Mouse (Mus musculus): Measurements from ENCODE around the gene Phgr1. TPM values are rescaled to one million over a fixed set of nuclear protein-coding genes. Genes with fewer than 3 reads are reported as not detected.

Gene Phgr1
- total RNA-seq, 2 experiments from 2014 or later = not detected

DNA sequence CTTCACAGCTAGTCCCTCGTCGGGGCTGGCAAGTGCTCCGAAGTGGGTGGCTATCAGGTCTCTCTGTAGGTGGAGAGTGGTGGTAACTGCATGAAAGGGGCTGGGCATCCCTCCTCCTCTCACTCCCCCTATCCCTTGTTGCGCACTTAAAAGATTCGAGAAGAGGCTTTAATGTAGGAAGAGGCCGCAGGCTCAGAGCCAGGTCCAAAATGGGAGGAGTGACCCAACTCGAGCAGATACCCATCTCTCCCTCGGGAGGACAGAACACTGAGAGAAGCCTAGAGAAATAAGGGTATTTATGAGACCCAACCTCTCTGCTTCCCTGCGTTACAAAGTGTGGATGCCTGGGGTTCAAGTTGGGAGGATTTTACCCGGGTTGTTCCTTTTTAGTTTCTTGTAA, 6.5 kb downstream of the Phgr1 start:
- no peak for DNase-seq (ENCODE audit: low spot score)

DNA sequence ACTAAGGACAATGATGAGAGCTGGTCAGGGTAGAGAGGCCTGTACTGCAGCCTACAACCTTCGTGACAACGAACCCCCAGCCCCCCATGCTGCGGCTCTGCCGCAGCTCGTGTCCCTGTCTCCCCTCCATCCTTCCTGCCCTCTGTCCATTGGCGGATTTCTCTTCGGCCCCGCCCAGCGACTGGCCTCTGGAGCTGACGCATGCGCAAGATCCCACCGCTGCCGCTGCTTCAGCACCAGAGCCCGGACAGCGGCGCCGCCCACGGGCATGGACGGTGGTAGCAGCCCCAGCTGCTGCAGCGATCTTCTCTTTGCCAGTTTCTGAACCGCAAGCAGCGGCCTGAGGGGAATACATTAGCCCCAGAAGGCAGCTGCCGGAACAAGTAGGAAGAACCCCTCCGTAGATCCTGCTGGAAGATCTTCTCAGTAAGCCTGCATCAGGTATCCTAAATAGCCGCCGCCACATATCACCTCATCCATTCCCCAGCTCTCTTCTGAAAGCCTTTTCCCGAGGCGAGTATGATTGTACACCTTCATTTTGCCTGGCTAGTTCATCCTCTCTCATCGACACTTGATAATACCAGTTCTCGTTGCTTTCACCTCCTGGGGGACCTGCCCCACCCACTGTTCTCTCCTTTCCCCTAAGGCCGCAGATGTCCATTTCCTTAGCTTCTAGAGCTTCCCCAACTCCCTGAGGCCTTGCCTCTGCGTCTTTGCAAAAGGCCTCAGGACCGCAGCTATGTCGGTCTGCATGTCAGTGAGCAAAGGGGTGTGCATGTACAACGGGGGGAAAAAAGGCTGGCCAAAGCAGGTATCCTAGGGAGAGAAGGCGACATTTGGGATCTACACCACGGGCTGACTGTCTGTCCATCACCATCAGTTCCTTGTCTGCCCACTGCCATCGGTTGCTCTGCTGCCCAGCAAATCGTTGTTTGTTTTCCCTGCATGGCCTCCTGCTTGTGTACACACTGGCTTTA, 7.2 kb downstream of the Phgr1 start, which contains the start of gene Disp2:
Disp2 (plus strand) TSS at position 216 of the 977 bp plus-strand sequence.
- peak; percentile 91 for DNase-seq (ENCODE audit: low spot score)

DNA sequence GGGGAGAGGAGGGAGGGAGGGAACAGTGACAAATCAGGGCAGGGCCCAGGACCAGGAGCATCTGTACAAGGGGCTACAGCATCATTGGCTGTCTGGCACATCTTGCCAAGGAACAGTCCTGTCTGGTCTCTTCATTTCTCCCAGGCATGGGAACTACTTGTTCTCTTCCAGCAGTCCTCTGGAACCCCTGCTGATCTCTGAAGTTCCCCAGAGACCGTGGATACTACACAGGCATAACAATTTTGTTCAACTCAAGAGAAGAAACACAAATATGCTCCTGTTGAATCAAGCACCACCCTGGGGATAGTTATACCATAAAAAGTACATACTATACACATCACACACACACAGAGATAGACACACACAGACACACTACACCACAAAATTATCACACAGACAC, 8.5 kb downstream of the Phgr1 start:
- no peak for DNase-seq (ENCODE audit: low spot score)

DNA sequence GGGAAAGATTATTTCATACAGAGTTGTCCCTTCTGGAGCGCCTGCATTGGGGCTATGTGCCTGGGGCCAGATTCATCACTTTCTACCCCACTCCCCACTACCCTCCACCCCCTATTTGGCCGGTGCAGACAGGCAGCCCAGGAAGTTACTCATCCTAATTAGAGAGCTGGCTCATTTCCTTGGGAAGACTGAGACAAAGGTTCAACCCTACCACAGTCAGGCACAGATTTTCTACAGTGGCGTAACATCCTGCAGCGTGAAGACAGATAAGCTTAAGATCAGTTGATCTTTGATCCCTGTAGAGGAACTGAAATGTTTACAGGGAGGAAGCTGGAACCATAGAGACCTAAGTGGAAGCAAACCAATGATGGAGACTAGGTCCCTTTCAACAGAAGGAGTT, 9.7 kb downstream of the Phgr1 start:
- DNase-seq (ENCODE audit: low spot score) = no peak

DNA sequence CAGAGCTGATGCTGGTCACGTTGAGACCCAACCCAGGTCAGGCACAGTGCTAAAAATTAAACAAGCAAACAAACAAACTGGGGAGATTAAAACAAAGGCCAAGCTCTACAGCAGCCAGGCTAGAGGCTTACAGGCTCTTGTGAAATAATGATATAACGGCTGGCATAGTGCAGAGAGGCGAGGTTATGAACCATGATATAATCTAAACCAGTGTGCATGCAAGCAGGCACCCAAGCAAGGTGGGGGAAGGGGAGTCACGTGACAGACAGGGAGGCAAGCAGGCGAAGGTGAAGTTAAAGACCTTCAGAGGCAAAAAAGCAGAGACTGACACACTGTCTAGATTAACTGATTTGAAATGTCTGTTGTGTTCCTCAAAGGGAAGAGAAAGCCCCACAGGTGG, 10.5 kb downstream of the Phgr1 start:
- no peak for DNase-seq (ENCODE audit: low spot score)

DNA sequence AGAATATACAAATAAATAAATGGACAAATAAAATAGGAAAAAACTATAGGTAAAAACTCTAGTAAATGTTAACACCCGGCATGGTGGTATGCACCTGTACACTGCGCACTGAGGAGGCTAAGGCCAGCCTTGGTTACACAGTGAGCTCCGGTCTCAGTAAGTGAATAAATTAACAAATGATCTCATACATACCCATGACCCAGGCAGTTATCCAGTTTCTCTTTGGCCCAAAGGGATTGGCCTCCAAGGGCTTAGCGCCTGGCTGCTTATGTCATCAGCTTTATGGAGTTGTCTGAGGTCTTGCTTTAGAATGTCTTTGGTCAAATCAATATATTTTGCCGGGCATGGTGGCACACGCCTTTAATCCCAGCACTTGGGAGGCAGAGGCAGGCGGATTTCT, 11.1 kb downstream of the Phgr1 start:
- no peak for DNase-seq (ENCODE audit: low spot score)

DNA sequence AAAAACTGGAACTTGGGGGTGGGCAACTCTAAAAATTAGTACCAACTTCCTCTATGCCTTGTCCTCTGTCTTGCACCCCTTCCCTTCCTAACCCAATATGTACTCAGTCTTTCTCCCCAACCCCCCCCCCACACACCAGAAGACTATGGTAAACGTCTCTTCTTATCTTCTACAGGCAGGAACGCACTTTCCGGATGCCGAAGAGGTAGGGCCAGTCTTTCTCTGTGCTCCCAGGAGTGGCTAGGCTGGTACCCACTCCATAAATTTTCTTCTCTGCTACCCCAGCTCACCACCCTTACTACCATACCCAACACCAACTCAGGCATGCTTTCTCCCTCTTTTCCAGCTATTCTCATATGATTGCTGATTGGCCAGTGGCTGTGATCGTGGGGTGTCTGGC, 14.0 kb downstream of the Phgr1 start:
- DNase-seq (ENCODE audit: low spot score) = no peak

DNA sequence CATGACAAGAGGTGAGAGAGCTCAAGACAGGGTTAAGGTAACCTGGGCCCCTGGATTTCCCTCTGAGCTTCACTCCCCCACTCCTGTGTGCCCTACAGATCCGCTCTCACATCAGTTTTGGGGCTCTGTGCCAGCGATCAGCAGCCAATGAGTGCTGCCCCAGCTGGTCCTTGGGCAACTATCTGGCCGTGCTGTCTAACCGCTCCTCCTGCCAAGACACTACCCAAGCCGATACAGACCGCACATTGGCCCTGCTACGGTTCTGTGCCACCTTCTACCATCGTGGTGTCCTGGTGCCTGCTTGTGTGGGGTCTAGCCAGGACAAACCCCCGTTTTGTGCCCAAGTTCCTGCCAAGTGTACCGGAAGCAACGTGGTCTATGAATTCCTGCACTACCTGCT, 16.9 kb downstream of the Phgr1 start:
- DNase-seq (ENCODE audit: low spot score) = peak; percentile 60

DNA sequence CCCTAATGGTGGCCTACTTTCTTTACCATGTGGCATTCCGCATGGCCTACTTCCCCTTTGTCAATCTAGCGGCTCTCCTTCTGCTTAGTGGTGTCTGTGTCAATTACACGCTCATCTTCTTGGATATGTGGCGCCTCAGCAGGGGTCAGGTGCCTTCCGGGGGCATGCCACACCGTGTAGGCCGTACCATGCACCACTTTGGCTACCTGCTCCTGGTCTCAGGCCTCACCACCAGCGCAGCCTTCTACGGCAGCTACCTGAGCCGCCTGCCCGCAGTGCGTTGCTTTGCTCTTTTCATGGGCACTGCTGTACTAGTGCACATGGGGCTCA, 17.6 kb downstream of the Phgr1 start:
- DNase-seq (ENCODE audit: low spot score) = no peak

DNA sequence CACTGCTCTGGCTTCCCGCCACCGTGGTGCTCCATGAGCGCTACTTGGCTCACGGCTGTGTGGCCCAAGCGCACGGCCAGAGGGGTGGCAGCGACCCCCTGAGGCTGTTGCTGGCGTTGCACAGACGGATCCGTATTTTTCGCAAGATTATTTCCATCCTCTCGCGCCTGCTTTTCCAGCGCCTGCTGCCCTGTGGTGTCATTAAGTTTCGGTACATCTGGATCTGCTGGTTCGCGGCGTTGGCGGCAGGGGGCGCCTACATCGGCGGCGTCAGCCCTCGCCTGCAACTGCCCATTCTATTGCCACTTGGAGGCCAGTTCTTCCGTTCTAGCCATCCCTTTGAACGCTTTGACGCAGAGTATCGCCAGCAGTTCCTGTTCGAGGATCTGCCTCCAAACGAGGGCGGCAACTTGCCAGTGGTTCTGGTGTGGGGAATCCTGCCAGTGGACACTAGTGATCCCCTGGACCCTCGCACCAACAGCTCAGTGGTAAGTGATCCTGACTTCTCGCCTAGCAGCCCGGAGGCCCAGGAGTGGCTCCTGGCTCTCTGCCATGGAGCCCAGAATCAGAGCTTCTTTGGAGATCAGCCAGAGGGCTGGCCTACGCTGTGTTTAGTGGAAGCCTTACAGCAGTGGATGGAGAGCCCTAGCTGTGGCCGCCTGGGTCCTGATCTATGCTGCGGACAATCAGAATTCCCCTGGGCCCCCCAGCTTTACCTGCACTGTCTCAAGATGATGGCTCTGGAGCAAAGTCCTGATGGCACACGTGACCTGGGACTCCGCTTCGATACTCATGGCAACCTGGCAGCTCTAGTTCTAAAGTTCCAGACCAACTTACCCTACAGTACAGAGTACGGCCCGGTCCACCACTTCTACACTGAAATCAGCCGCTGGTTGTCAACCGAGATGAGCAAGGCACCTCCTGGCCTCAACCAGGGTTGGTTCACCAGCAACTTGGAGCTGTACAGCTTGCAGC, 18.3 kb downstream of the Phgr1 start:
- DNase-seq (ENCODE audit: low spot score) = peak; percentile 64

DNA sequence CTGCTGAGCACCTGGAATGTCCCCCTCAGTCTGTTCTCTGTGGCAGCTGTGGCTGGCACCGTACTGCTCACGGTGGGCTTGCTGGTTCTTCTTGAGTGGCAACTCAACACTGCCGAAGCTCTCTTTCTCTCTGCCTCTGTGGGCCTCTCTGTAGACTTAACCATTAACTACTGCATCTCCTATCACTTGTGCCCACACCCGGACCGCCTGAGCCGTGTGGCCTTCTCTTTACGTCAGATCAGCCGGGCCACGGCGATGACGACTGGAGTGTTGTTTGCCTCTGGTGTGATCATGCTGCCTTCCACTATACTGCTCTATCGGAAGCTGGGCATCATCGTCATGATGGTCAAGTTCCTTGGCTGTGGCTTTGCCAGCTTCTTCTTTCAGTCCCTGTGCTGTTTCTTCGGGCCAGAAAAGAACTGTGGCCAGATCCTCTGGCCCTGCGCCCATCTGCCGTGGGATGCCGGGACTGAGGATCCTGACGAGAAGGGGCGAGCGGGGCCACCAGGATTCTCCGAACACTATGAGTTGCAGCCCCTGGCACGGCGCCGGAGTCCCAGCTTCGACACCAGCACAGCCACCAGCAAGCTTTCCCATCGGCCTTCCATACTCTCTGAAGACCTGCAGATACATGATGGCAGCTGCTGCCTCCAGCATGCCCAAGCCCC, 19.2 kb downstream of the Phgr1 start:
- DNase-seq (ENCODE audit: low spot score) = peak; percentile 18

DNA sequence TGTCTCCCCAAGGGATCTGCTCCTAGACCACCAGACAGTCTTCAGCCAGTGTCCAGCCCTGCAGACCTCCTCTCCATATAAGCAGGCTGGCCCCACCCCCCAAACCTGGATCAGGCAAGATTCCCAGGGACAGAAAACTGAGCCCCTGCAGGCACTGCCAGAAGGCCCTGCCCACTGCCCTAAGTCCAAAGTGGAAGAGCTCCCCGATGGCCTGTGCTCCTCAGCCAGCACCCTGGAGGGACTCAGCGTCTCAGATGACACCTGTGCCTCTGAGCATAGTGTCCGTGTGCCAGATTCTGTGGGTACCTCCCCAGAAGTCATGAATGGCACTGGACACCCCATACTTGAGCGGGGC, 19.7 kb downstream of the Phgr1 start:
- DNase-seq (ENCODE audit: low spot score) = peak; percentile 47

DNA sequence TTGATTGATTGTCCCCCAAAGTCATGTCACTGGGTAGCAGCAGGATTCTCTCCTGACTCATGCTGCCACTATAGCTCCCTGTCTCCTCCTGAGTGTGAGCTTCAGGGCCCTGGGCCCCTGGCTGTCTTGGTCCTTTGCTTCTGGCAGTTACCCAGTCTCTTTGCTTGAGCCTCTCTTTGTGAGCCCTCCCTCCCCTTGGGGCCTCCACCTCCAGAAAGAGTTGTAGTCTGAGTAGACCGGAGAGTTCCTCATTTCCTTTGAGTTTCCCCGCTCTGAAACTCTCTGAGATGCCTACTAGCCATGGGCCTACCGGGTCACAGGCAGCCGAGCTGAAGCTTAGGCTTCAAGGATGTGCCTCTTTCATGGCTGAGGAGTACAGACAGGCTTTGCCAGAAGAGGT, 21.1 kb downstream of the Phgr1 start:
- no peak for DNase-seq (ENCODE audit: low spot score)

DNA sequence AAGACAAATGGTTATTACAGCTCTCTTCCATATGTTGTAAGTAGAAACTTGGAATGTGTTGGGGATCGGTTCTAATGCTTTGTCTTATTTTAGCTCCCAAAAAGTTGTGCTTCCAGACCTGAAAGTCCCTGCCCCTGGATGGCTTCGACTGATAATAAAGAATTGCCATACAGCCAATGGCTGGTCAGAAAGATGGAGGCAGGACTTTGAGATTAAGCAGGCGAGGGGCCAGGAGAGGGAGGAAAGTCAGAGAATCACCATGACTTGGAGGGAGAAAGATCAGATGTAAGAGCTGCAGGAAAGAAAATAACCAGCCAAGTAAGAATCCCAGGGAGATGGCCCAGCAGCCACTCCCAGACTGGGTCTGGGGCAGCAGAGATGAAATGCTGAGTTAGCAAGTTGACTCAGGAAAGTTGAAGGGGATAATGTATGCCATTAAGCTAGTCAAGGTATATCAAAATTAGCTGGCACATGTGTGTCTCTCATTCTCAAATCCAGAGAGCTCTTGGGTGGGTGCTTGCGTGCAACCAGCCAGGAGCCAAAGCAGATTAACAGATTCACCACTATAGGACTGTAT, 30.1 kb downstream of the Phgr1 start:
- DNase-seq (ENCODE audit: low spot score) = no peak

DNA sequence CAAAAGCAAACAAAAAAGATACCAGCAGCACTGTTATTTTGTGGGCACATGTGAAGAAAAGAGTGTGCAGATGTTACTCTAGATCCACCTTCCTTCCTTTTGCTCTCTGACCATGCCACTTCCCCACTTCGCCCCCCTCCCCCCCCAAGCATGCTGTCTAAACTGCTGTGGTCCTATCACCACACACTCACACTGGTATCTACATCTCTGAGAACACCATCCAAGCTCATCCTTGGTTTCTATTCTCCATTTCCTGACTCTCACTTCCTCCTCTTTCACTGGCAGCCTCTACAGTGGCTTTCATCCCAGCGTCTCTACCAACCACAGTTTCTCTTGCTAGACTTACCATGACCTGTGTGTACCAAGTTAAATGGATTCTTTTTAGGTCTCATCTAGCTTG, 31.9 kb downstream of the Phgr1 start:
- DNase-seq (ENCODE audit: low spot score) = no peak

DNA sequence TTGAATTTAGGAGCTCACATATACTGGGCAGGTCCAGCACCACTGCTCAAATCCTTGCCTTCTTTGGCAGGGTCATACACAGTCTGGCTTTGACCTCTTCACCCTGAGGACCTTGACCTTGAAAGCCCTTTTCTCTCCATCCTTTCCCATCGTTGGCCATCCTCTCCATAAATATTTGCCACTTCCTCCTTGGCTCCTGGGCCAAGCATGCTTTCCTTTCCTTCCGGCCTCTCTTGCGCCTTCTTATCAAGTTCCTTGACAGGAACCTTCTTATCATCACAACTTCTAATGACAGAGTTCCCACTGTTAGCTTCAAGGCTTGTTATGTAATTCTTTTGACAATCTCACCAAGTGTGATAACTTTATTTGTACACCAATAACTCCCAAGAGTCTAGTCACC, 32.6 kb downstream of the Phgr1 start:
- DNase-seq (ENCODE audit: low spot score) = no peak

DNA sequence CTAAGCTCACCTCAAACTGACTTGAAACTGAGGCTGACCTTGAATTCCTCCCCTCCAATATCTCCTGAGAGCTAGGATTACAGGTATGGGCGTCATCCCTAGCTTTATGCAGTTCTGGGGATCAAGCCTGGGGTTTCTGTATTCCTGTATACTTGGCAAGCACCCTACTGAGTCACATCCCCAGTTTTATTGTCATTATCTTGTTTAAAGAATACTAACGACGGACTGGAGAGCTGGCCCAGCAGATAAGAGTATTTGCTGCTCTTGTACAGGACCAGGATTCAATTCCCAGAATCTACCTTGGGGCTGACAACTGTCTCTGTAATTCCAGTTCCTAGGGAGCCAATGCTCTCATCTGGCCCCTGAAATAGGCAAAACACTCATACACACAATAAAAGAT, 33.2 kb downstream of the Phgr1 start:
- DNase-seq (ENCODE audit: low spot score) = no peak

DNA sequence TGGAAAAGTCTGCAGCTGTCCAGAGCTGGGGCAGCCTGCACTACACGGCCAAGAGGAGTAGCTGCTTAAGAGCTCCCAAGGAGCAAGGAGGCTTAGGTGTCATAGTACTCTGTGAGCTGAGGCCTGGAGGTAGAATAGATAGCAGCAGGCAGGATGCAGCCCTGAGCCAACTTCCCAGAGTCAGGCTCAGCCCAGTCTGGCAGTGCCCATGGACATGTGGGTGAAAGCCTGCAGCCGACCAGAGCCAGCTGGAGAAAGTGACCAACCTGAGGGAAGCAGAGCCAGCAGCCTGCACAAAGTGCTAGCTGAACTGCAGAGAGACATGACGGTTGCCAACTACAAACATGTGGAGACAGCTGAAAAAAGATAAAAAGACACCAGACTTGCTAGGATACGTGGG, 34.3 kb downstream of the Phgr1 start:
- peak; percentile 70 for DNase-seq (ENCODE audit: low spot score)

DNA sequence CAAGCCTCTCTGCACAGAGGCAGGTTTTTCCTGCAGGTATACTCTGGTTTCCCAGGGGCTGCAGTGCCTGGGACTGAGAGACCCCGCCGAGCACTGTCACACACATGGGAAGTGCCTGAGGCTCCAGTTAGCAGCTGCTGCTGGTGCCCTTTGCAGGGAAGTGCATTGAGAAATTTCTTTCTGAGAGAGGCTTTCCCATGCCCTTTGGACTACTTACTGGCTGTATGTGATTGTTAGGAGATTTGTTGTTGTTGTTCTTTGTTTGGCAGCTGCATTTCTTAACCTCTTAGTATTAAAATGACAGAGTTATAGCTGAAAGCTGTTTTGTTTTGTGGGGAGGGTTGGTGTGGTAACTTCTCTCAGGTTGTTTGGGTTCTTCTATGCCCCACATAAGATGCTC, 38.3 kb downstream of the Phgr1 start:
- DNase-seq (ENCODE audit: low spot score) = no peak

DNA sequence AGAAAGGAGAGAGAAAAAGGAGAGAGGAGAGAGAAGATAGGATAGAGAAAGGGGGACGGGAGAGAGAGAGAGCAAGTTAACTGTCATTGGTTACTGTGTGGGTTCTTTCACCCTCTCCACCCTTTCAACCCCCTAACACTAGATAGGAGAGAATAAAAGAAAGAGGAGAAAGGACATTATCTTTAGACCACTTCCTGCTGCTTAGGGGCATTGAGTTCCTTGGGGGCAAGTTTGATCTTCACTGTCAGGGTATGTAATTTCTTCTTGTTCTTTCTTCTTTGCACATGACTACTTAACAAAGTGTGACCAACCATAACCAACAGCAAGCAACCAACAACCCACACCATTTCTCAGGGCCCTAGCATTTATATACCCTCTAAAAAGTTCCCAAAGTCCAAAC, 40.2 kb downstream of the Phgr1 start:
- no peak for DNase-seq (ENCODE audit: low spot score)

All from gastrocnemius, adult 18-20 months (tissue).